Mouse (Mus musculus) C2C12 (cell line): ENCODE data around the gene Antxrl.
A peak's percentile ranks its signal among the peaks of the same experiment; 100 is the strongest.

Experiments
- CEBPB ChIP-seq: IDR thresholded peaks from one replicate; pipeline ENCODE4 v1.6.1; 2011; ENCODE audit warnings: low read depth, mild to moderate bottlenecking, control low read depth, moderate library complexity
- CTCF ChIP-seq: IDR thresholded peaks from one replicate; pipeline ENCODE4 v1.5.1; 2011; ENCODE audit not compliant: control insufficient read depth, insufficient read depth, insufficient read length
- FOSL1 ChIP-seq: IDR thresholded peaks from one replicate; pipeline ENCODE4 v1.8.0; 2011; ENCODE audit warnings: mild to moderate bottlenecking, low read length; ENCODE audit not compliant: poor library complexity, insufficient read depth, severe bottlenecking
- USF1 ChIP-seq: IDR thresholded peaks from one replicate; pipeline ENCODE4 v1.6.1; 2011; ENCODE audit warnings: low read depth, mild to moderate bottlenecking, control low read depth, moderate library complexity

DNA sequence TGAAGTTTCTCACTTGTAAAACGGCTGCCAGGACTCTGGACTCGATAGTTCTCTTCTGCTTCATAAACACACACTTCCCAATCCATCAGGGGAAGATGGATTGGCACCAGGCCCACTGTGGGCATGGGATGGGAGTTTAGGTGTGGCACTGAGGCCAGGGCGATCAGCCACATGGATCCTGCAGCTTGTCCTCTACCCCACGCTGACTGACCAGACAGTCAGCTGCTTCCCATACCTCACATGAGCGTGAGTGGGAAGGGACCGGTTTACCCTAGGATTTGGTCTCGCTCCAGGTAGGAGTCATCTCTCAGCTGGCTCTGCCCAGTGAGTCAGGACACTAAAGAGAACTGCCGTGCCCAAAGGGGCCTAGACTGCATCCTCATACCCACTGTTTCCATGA is 37.3 kb downstream of the Antxrl start:
- TF ChIP-seq CTCF (no peak), USF1 (no peak), FOSL1 (peak; percentile 32), CEBPB (no peak)
